Comparison of ENCODE assay signal across 8 mouse cellular contexts in genomic region chr10:13982271-13982670, GRCm38 (mm10). TPM values are rescaled to one million over a fixed set of nuclear protein-coding genes. Genes with fewer than 3 reads are reported as not detected.
A peak's percentile ranks its signal among the peaks of the same experiment; 100 is the strongest.
DNase-seq lines count a peak whose midpoint lies in the region; ATAC-seq and TF ChIP-seq lines count a peak whose summit lies in the region.

No protein-coding gene starts in this region.

- H3K79me2 ChIP-seq in myocyte (ENCODE audit: control insufficient read depth, insufficient read depth), result peaks cover 84% of the 10 kb centered on the region

- WGBS in embryonic facial prominence, embryonic 10.5 days, result 70% methylated on average over 6 of the region's 6 CpGs

- no peaks in the 10 kb centered on the region for H3K36me3 ChIP-seq in embryonic facial prominence, embryonic 10.5 days (replicated peaks)
- no peaks in the 10 kb centered on the region for H3K36me3 ChIP-seq in myocyte (ENCODE audit: control insufficient read depth, insufficient read depth)

- DNase-seq in left cerebral cortex, adult 2 months (ENCODE audit: extremely low spot score in 1 of 2, low spot score in 2 of 2), result no peak
- DNase-seq in left cerebral cortex, postnatal 25 days (ENCODE audit: low spot score in 2 of 2), result no peak
- DNase-seq in embryonic facial prominence, embryonic 10.5 days (ENCODE audit: low spot score), result no peak
- no peak for DNase-seq in spleen, postnatal 14 days (ENCODE audit: low spot score in 2 of 2)
- DNase-seq in layer of hippocampus, adult 8-10 months (ENCODE audit: low spot score in 2 of 2), result no peak

- intact Hi-C loops in left cerebral cortex, adult 2 months (cut with DNase I), result no loop called here
- intact Hi-C loops in left cerebral cortex, postnatal 25 days (cut with DNase I), result no loop called here

- no peak overlapping the region for H3ac ChIP-seq in myocyte (ENCODE audit: control insufficient read depth, insufficient read length)

- H3K9me3 ChIP-seq in embryonic facial prominence, embryonic 10.5 days, result no peaks in the 10 kb centered on the region

- H3K27ac ChIP-seq in left cerebral cortex, adult 2 months, result peak overlapping the region; percentile 91; the same call in 1 of the 2 replicates
- H3K27ac ChIP-seq in embryonic facial prominence, embryonic 10.5 days (replicated peaks), result no peak overlapping the region

- peak overlapping the region; percentile 53 for H3K4me3 ChIP-seq in left cerebral cortex, adult 2 months
- H3K4me3 ChIP-seq in embryonic facial prominence, embryonic 10.5 days, result peak overlapping the region; percentile 68
- H3K4me3 ChIP-seq in myocyte, result peak overlapping the region; percentile 22

- ATAC-seq in inflammation-experienced regulatory T-cells, adult 6 months, result peak; percentile 27
- no peak for ATAC-seq in cerebellum, adult (ENCODE audit: insufficient number of reproducible peaks, low FRiP score, low TSS enrichment)

- H3K4me2 ChIP-seq in myocyte (ENCODE audit: low read depth), result peak overlapping the region; percentile 59

- no peak for TF ChIP-seq CTCF in left cerebral cortex, adult 2 months (IDR thresholded peaks at IDR 0.05)

- peaks cover 15% of the 10 kb centered on the region for H3K4me1 ChIP-seq in embryonic facial prominence, embryonic 10.5 days

- H3K27me3 ChIP-seq in embryonic facial prominence, embryonic 10.5 days (replicated peaks; ENCODE audit: low read depth, poor library complexity, severe bottlenecking), result no peaks in the 10 kb centered on the region
- no peaks in the 10 kb centered on the region for H3K27me3 ChIP-seq in myocyte (ENCODE audit: control insufficient read depth, insufficient read depth, insufficient read length)

- TF ChIP-seq POLR2A in myocyte (IDR thresholded peaks at IDR 0.05; ENCODE audit: insufficient read length, low read depth), result no peak

TF ChIP-seq in myocyte, 11 proteins besides CTCF, POLR2A, EP300 and RAD21:
- TF ChIP-seq MAX (IDR thresholded peaks at IDR 0.05; ENCODE audit: low read depth), result no peak
- no peak for TF ChIP-seq E2F4 (IDR thresholded peaks at IDR 0.05; ENCODE audit: insufficient read depth)
- TF ChIP-seq SRF (IDR thresholded peaks at IDR 0.05; ENCODE audit: control insufficient read depth, insufficient read length, low read depth), result no peak
- no peak for TF ChIP-seq CEBPB (IDR thresholded peaks at IDR 0.05; ENCODE audit: insufficient read depth, poor library complexity, severe bottlenecking)
- TF ChIP-seq TCF3 (IDR thresholded peaks at IDR 0.05; ENCODE audit: insufficient read length, low read depth), result no peak
- no peak for TF ChIP-seq USF1 (IDR thresholded peaks at IDR 0.05; ENCODE audit: low read depth)
TF ChIP-seq in myocyte: peak in this region for 0.

RNA-seq across cellular contexts. Expression of gene Hivep2, which starts 16.4 kb away (rescaled TPM):
- total RNA-seq in left cerebral cortex, adult 2 months (2021), result 100 to 1,000 TPM; 252 to 263 TPM
- total RNA-seq in left cerebral cortex, postnatal 25 days (2021), result 100 to 1,000 TPM; 250 to 277 TPM
- polyA plus RNA-seq in embryonic facial prominence, embryonic 10.5 days (2016; fragmentation: Nextera tagmentation; extraction: Ambion mirVana), result 1.7 and 1.9 TPM in 2 replicates
- polyA plus RNA-seq in inflammation-experienced regulatory T-cells, adult 6 months (2017; shearing (Covaris generic)), result 10 to 100 TPM; 19.4 to 32.6 (median 24.8) TPM
- 9.6 TPM for polyA plus RNA-seq in myocyte (2012; fragmentation: generic; extraction: Trizol)
- total RNA-seq in layer of hippocampus, adult 8-10 months (2022), result 100 to 1,000 TPM; 168 to 209 (median 184) TPM
